Mouse (Mus musculus) MEL (cell line): ENCODE measurements around the gene Nwd2. TPM values are rescaled to one million over a fixed set of nuclear protein-coding genes. Genes with fewer than 3 reads are reported as not detected.

Experiments
- DNase-seq: peaks from one replicate; pipeline ENCODE4 v3.0.0; 2011; ENCODE audit warnings: low read depth, low spot score
- H3K27ac ChIP-seq: 2 replicates; pipeline ENCODE4 v1.5.1; 2012; ENCODE audit warnings: low read depth, mild to moderate bottlenecking, control low read depth, low read length, moderate library complexity; ENCODE audit not compliant: control insufficient read depth
- H3K27me3 ChIP-seq, 2 experiments: fragments of 150-350 bp in 1 of 2; sonication (generic) in 1 of 2; 2 replicates each; pipeline ENCODE4 v1.6.1; 2012; ENCODE audit warnings: low read length in 2 of 2, mild to moderate bottlenecking in 2 of 2, improper control_type of control experiment in 1 of 2, moderate library complexity in 1 of 2; ENCODE audit not compliant: insufficient read depth in 2 of 2, control insufficient read depth in 1 of 2
- H3K36me3 ChIP-seq, 2 experiments: 2 replicates each; pipeline ENCODE4 v1.6.1; 2012 to 2014; ENCODE audit warnings: low read length in 2 of 2, improper control_type of control experiment in 1 of 2, inconsistent platforms in 1 of 2, mild to moderate bottlenecking in 1 of 2; ENCODE audit not compliant: insufficient read depth in 2 of 2, control insufficient read depth in 1 of 2
- H3K4me1 ChIP-seq, 2 experiments: fragments of 150-350 bp in 1 of 2; sonication (generic) in 1 of 2; 2 replicates each; pipeline ENCODE4 v1.6.1; 2012; ENCODE audit warnings: low read length in 2 of 2, improper control_type of control experiment in 1 of 2, mild to moderate bottlenecking in 1 of 2; ENCODE audit not compliant: insufficient read depth in 2 of 2, control insufficient read depth in 1 of 2
- H3K4me3 ChIP-seq, 2 experiments: fragments of 150-350 bp in 1 of 2; sonication (generic) in 1 of 2; 2 replicates each; pipeline ENCODE4 v1.5.1; 2012; ENCODE audit warnings: low read depth in 2 of 2, low read length in 2 of 2, mild to moderate bottlenecking in 2 of 2, moderate library complexity in 2 of 2, control low read depth in 1 of 2, improper control_type of control experiment in 1 of 2; ENCODE audit not compliant: control insufficient read depth in 1 of 2, insufficient read depth in 1 of 2
- H3K79me2 ChIP-seq: 2 replicates; pipeline ENCODE4 v1.6.1; 2012; ENCODE audit warnings: mild to moderate bottlenecking, low read length, moderate library complexity; ENCODE audit not compliant: control insufficient read depth, poor library complexity, insufficient read depth
- H3K9ac ChIP-seq: 2 replicates; pipeline ENCODE4 v1.6.1; 2012; ENCODE audit warnings: low read depth, mild to moderate bottlenecking, control low read depth, low read length, moderate library complexity; ENCODE audit not compliant: control insufficient read depth, poor library complexity, severe bottlenecking
- H3K9me3 ChIP-seq: fragments of 150-350 bp; sonication (generic); replicated peaks from 2 replicates; pipeline ENCODE4 v1.6.1; 2012; ENCODE audit warnings: mild to moderate bottlenecking, low read length, improper control_type of control experiment, moderate library complexity; ENCODE audit not compliant: insufficient read depth
- BHLHE40 ChIP-seq: IDR thresholded peaks from 2 replicates; pipeline ENCODE4 v1.6.1; 2012; ENCODE audit warnings: low read depth, mild to moderate bottlenecking, inconsistent platforms, low read length, improper control_type of control experiment, borderline replicate concordance
- CHD1 ChIP-seq: IDR thresholded peaks from 2 replicates; pipeline ENCODE4 v1.6.1; 2012; ENCODE audit warnings: low read depth, mild to moderate bottlenecking, inconsistent platforms, low read length, improper control_type of control experiment
- CHD2 ChIP-seq: IDR thresholded peaks from 2 replicates; pipeline ENCODE4 v1.6.1; 2011; ENCODE audit warnings: low read length, improper control_type of control experiment
- CTCF ChIP-seq, 3 experiments: IDR thresholded peaks in 2 of 3; conservative IDR thresholded peaks in 1 of 3; 2 replicates each; pipeline ENCODE4 v1.5.1; 2011 to 2012; ENCODE audit warnings: low read length in 3 of 3, low read depth in 2 of 3, mild to moderate bottlenecking in 2 of 3, improper control_type of control experiment in 1 of 3, inconsistent platforms in 1 of 3, mixed read lengths in 1 of 3, moderate library complexity in 1 of 3; ENCODE audit not compliant: control insufficient read depth in 1 of 3, insufficient read depth in 1 of 3, poor library complexity in 1 of 3, severe bottlenecking in 1 of 3
- E2F4 ChIP-seq: IDR thresholded peaks from 2 replicates; pipeline ENCODE4 v1.6.1; 2011; ENCODE audit warnings: low read depth, low read length, improper control_type of control experiment, borderline replicate concordance
- EP300 ChIP-seq, 2 experiments: IDR thresholded peaks; 2 replicates each; pipeline ENCODE4 v1.6.1; 2011; ENCODE audit warnings: improper control_type of control experiment in 2 of 2, low read length in 2 of 2, low read depth in 1 of 2, mild to moderate bottlenecking in 1 of 2
- ETS1 ChIP-seq: IDR thresholded peaks from 2 replicates; pipeline ENCODE4 v1.6.1; 2012; ENCODE audit warnings: low read depth, mild to moderate bottlenecking, inconsistent platforms, low read length, improper control_type of control experiment, moderate library complexity
- GATA1 ChIP-seq: IDR thresholded peaks from 2 replicates; pipeline ENCODE4 v1.6.1; 2011; ENCODE audit warnings: low read depth, low read length, improper control_type of control experiment
- HCFC1 ChIP-seq: IDR thresholded peaks from 2 replicates; pipeline ENCODE4 v1.6.1; 2012; ENCODE audit warnings: low read depth, mild to moderate bottlenecking, inconsistent platforms, low read length, improper control_type of control experiment, moderate library complexity
- JUND ChIP-seq: IDR thresholded peaks from 2 replicates; pipeline ENCODE4 v1.6.1; 2011; ENCODE audit warnings: low read depth, mild to moderate bottlenecking, improper control_type of control experiment, low read length
- KAT2A ChIP-seq: conservative IDR thresholded peaks from 2 replicates; pipeline ENCODE4 v1.6.1; 2012; ENCODE audit warnings: low read depth, low read length, improper control_type of control experiment, inconsistent platforms
- MAX ChIP-seq: IDR thresholded peaks from 2 replicates; pipeline ENCODE4 v1.6.1; 2011; ENCODE audit warnings: low read length, improper control_type of control experiment
- MAZ ChIP-seq: IDR thresholded peaks from 2 replicates; pipeline ENCODE4 v1.6.1; 2012; ENCODE audit warnings: low read depth, mild to moderate bottlenecking, inconsistent platforms, low read length, improper control_type of control experiment
- MXI1 ChIP-seq: IDR thresholded peaks from 2 replicates; pipeline ENCODE4 v1.6.1; 2011; ENCODE audit warnings: mild to moderate bottlenecking, low read depth, low read length, improper control_type of control experiment
- MYB ChIP-seq: IDR thresholded peaks from 2 replicates; pipeline ENCODE4 v1.6.1; 2011; ENCODE audit warnings: mild to moderate bottlenecking, low read depth, low read length, improper control_type of control experiment
- NRF1 ChIP-seq: IDR thresholded peaks from 2 replicates; pipeline ENCODE4 v1.6.1; 2014; ENCODE audit warnings: low read depth, mild to moderate bottlenecking, inconsistent platforms, low read length, improper control_type of control experiment, moderate library complexity; ENCODE audit not compliant: poor library complexity, insufficient read depth, severe bottlenecking
- POLR2AphosphoS5 ChIP-seq: IDR thresholded peaks from 2 replicates; pipeline ENCODE4 v1.6.1; 2012; ENCODE audit warnings: low read depth, borderline replicate concordance, mild to moderate bottlenecking, inconsistent platforms, low read length, moderate library complexity, mixed read lengths
- RAD21 ChIP-seq: IDR thresholded peaks from 2 replicates; pipeline ENCODE4 v1.6.1; 2011; ENCODE audit warnings: mild to moderate bottlenecking, low read depth, low read length, improper control_type of control experiment
- RCOR1 ChIP-seq: IDR thresholded peaks from 2 replicates; pipeline ENCODE4 v1.6.1; 2012; ENCODE audit warnings: low read depth, mild to moderate bottlenecking, inconsistent platforms, low read length, improper control_type of control experiment
- SIN3A ChIP-seq: IDR thresholded peaks from 2 replicates; pipeline ENCODE4 v1.6.1; 2012; ENCODE audit warnings: low read length, improper control_type of control experiment, inconsistent platforms
- TBP ChIP-seq: IDR thresholded peaks from 2 replicates; pipeline ENCODE4 v1.8.0; 2011; ENCODE audit warnings: low read depth, low read length, improper control_type of control experiment
- TCF12 ChIP-seq: IDR thresholded peaks from 2 replicates; pipeline ENCODE4 v1.6.1; 2014; ENCODE audit warnings: low read depth, mild to moderate bottlenecking, inconsistent platforms, low read length, improper control_type of control experiment, moderate library complexity
- UBTF ChIP-seq: IDR thresholded peaks from 2 replicates; pipeline ENCODE4 v1.6.1; 2012; ENCODE audit warnings: low read depth, mild to moderate bottlenecking, inconsistent platforms, low read length, improper control_type of control experiment, moderate library complexity, borderline replicate concordance; ENCODE audit not compliant: insufficient read depth
- USF1 ChIP-seq: IDR thresholded peaks from 2 replicates; pipeline ENCODE4 v1.6.1; 2014; ENCODE audit warnings: low read depth, mild to moderate bottlenecking, inconsistent platforms, low read length, improper control_type of control experiment, moderate library complexity
- ZC3H11A ChIP-seq: IDR thresholded peaks from 2 replicates; pipeline ENCODE4 v1.6.1; 2012; ENCODE audit warnings: low read depth, mild to moderate bottlenecking, inconsistent platforms, low read length, improper control_type of control experiment
- ZKSCAN1 ChIP-seq: IDR thresholded peaks from 2 replicates; pipeline ENCODE4 v1.6.1; 2012; ENCODE audit warnings: low read depth, mild to moderate bottlenecking, inconsistent platforms, low read length, improper control_type of control experiment, moderate library complexity
- ZMIZ1 ChIP-seq: IDR thresholded peaks from 2 replicates; pipeline ENCODE4 v1.6.1; 2012; ENCODE audit warnings: low read depth, mild to moderate bottlenecking, inconsistent platforms, low read length, improper control_type of control experiment, moderate library complexity
- ZNF384 ChIP-seq: IDR thresholded peaks from 2 replicates; pipeline ENCODE4 v1.6.1; 2012; ENCODE audit warnings: low read depth, mild to moderate bottlenecking, inconsistent platforms, low read length, improper control_type of control experiment
- polyA plus RNA-seq, 2 experiments: library from polyadenylated mRNA; stranded (reverse) in 1 of 2; unstranded in 1 of 2; fragments of >175 nt in 1 of 2; fragments of >200 nt in 1 of 2; gene quantifications; 2 replicates each; pipeline versions ENCODE4 v1.2.1 to v1.2.4; 2012; ENCODE audit warnings: low replicate concordance in 2 of 2, low read depth in 1 of 2; ENCODE audit not compliant: insufficient read length in 2 of 2, insufficient read depth in 1 of 2, missing spikeins in 1 of 2
- total RNA-seq: library from RNA; depleted of rRNA; stranded (reverse); fragments of 300-350 nt; gene quantifications from 2 replicates; pipeline ENCODE4 v1.2.3, GENCODE M21; 2012

Gene Nwd2
- total and polyA plus RNA-seq, 3 experiments, result not detected

DNA sequence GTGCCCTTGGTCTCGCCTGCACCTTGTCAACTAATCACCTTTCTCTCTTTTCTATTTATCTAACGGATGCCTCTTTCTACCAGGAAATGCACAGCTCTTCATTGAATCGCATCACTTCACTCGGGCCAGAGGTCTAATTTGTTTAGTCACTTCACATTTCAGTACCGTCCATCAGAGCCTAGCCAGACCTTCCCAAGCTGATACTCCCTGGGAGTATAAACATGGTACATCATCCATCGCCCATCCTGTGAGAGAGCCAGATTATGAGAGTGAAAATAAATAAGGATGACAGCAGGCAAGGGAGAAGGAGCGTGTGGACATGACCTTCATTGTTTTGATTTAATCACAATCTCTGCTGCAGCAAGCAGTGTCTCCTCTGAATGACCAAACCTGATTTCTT is 86.6 kb downstream of the Nwd2 start:
- Histone ChIP-seq H3K9me3 (no peaks in the 10 kb centered on the region), H3K27ac (no peak overlapping the region), H3K4me1 (no peaks in the 10 kb centered on the region)
- TF ChIP-seq MAZ, result no peak
- TF ChIP-seq ETS1, result no peak
- TF ChIP-seq RCOR1, result no peak
- no peak for TF ChIP-seq POLR2AphosphoS5
- no peak for TF ChIP-seq NRF1
- TF ChIP-seq TBP, result no peak
- no peak for TF ChIP-seq GATA1
- TF ChIP-seq BHLHE40, result no peak
- no peak for TF ChIP-seq UBTF
- no peak for TF ChIP-seq JUND
- no peak for TF ChIP-seq KAT2A
- no peak for TF ChIP-seq RAD21
- no peak for TF ChIP-seq MAX
- TF ChIP-seq CHD1, result no peak
- TF ChIP-seq, all 39 proteins: peak for 0
- no peak overlapping the region for H3K4me3 ChIP-seq
- H3K27me3 ChIP-seq, result no peaks in the 10 kb centered on the region
- H3K9ac ChIP-seq, result no peak overlapping the region
- no peaks in the 10 kb centered on the region for H3K36me3 ChIP-seq
- H3K79me2 ChIP-seq, result no peaks in the 10 kb centered on the region
- no peak for DNase-seq

GRCm38 (mm10) chr5:63743426-63743825 is 94.5 kb downstream of the Nwd2 start:
- no peaks in the 10 kb centered on the region for H3K4me1 ChIP-seq
- no peaks in the 10 kb centered on the region for H3K9me3 ChIP-seq
- TF ChIP-seq ZNF384, result no peak
- no peak for TF ChIP-seq EP300 (IDR thresholded peaks at IDR 0.05; ENCODE audit: low read depth in 1 of 2, low read length in 2 of 2)
- no peak for TF ChIP-seq MAZ
- no peak for TF ChIP-seq NRF1
- no peak for TF ChIP-seq CTCF (IDR thresholded peaks at IDR 0.05 in 2 of 3, conservative IDR thresholded peaks at IDR 0.05 in 1 of 3; ENCODE audit: control insufficient read depth in 1 of 3, insufficient read depth in 1 of 3, low read depth in 2 of 3, low read length in 3 of 3, poor library complexity in 1 of 3, severe bottlenecking in 1 of 3)
- TF ChIP-seq E2F4, result no peak
- no peak for TF ChIP-seq TCF12
- no peak for TF ChIP-seq MYB
- no peak for TF ChIP-seq CHD1
- TF ChIP-seq MXI1, result no peak
- TF ChIP-seq HCFC1, result no peak
- TF ChIP-seq KAT2A, result no peak
- no peak for TF ChIP-seq SIN3A
- no peak for TF ChIP-seq ZC3H11A
- TF ChIP-seq ZKSCAN1, result no peak
- no peak for TF ChIP-seq RCOR1
- no peak for TF ChIP-seq CHD2
- TF ChIP-seq USF1, result no peak
- no peak for TF ChIP-seq GATA1
- TF ChIP-seq ZMIZ1, result no peak
- TF ChIP-seq, all 39 proteins: peak for 0
- Histone ChIP-seq H3K36me3 (no peaks in the 10 kb centered on the region), H3K79me2 (no peaks in the 10 kb centered on the region), H3K9ac (no peak overlapping the region), H3K4me3 (no peak overlapping the region), H3K27me3 (no peaks in the 10 kb centered on the region), H3K27ac (no peak overlapping the region)
- no peak for DNase-seq
